Mouse (Mus musculus): ENCODE data around the gene Krt26. TPM values are rescaled to one million over a fixed set of nuclear protein-coding genes. Genes with fewer than 3 reads are reported as not detected.
A peak's percentile ranks its signal among the peaks of the same experiment; 100 is the strongest.

Krt26 gene
- total RNA-seq (2021): not detected

- no peak for DNase-seq (ENCODE audit: low spot score)
- intact Hi-C loops (cut with DNase I): no loop called here
These were observed at the start of gene Krt26 for GRCm38 (mm10) chr11:99337866-99338265. Gene Krt26 (minus strand): TSS chr11:99337966.

DNA sequence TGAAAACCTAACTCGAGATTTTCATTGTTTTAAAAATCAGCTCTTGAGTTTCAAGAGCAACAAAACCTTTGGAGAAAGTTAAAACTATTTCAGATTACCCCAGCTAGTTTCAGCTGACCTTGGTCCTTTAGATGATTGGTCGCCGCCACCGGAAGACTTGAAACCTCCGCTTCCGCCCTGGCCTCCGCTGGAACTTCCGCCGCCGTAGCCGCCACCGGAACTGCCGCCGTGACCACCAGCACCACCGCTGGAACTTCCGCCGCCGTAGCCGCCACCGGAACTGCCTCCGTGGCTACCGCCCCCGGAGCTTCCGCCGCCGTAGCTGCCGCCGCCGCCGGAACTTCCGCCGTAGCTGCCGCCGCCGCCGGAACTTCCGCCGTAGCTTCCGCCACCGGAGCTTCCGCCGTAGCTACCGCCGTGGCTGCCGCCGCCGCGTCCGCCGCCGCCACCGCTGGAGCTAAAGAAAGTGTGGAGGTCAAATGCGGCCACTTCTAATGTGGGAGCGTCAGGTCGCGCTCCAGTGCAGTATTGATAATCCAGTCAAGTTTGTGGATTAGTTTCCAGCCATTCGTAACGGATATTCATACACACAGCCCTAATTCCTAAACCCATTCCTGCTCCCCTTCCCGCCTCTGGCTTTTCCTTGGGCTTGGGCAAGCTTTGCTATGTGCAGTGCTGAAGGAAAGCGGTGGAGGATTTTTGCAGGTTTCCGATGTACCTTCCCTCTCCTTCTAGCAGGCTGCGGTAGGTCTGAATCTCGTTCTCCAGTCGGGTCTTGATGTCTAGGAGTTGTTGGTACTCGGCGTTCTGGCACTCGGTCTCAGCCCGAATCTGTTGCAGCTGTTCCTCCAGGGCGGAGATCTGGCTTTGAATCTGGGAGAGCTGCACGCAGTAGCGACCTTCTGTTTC lies 48.3 kb upstream of the Krt26 start:
- intact Hi-C loops (cut with DNase I): no loop called here
- peak; percentile 85 for DNase-seq (ENCODE audit: low spot score)

DNA sequence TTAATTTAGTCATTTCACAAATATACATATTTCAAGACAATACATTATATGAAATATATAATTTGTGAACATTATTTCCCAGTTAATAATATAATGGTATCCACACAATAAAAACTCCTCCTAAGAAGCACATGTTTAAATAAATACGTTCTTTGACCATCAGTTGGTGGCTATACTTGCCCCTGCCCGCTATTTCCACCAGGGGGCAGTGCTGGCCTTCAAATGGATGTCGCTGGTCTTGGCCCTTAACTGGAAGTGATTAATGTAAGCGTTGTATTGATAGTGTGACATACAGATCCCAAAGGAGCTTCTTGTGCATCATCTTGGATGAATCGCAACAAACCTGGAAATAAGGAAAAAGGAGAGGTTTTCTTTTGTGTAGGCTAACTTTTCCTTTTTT lies 41.8 kb upstream of the Krt26 start:
- peak; percentile 14 for DNase-seq (ENCODE audit: low spot score)
- intact Hi-C loops (cut with DNase I): loop anchor here (1.0 to 2.0 kb wide), 2 partner anchors 84 to 195 kb away; no protein-coding TSS in a partner anchor

DNA sequence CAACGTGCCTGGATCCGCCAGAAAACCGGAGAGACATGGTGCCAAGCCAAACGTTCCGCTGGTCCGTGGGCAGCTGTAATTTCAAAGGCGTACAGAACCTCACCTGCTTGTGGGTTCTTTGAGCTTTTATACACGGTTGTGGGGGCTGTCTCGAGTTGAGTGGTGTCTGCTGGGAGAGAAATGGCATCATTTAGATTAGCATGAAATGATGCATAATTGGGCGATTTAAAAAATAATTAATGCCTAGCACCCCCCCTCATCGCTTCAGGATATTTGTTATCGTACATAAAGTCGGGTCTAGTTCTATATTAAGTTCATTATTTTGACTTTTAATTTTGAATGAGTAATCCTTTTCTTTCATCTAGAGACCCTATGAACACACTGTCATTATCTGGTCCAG lies 37.0 kb upstream of the Krt26 start, which contains the start of gene Krt28:
Krt28 (minus strand) TSS at position 101 of the 400 bp plus-strand sequence.
- DNase-seq (ENCODE audit: low spot score): no peak
- intact Hi-C loops (cut with DNase I): no loop called here

- intact Hi-C loops (cut with DNase I): no loop called here
- no peak for DNase-seq (ENCODE audit: low spot score)
These were observed 32.2 kb upstream of the Krt26 start for GRCm38 (mm10) chr11:99369853-99370451.

DNA sequence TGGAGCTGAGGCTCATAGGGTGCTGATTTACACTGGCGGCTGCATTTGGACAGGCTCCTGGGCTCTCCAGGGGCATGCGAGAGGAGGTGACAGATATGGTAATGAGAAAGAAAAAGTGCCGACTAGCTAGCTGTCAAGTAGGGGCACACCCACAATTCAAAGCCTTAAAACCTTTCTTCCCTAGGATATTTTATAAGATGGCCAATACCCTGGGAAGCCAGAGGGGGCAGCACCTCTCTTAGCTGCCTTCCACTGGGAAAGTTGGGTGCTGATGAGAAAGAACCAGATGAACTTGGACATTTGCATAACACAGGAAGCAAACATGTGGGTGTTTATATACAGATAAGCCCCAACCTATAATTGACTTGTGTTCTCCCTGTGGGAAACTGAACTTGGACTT lies 31.5 kb upstream of the Krt26 start:
- intact Hi-C loops (cut with DNase I): no loop called here
- no peak for DNase-seq (ENCODE audit: low spot score)

GRCm38 (mm10) chr11:99366791-99367190 lies 29.0 kb upstream of the Krt26 start:
- no peak for DNase-seq (ENCODE audit: low spot score)
- intact Hi-C loops (cut with DNase I): no loop called here

GRCm38 (mm10) chr11:99364412-99364811 lies 26.6 kb upstream of the Krt26 start:
- intact Hi-C loops (cut with DNase I): loop anchor here (2.0 kb wide), 1 partner anchor 54 kb away; no protein-coding TSS in a partner anchor
- no peak for DNase-seq (ENCODE audit: low spot score)

GRCm38 (mm10) chr11:99361423-99361822 lies 23.7 kb upstream of the Krt26 start:
- DNase-seq (ENCODE audit: low spot score): no peak
- intact Hi-C loops (cut with DNase I): no loop called here

DNA sequence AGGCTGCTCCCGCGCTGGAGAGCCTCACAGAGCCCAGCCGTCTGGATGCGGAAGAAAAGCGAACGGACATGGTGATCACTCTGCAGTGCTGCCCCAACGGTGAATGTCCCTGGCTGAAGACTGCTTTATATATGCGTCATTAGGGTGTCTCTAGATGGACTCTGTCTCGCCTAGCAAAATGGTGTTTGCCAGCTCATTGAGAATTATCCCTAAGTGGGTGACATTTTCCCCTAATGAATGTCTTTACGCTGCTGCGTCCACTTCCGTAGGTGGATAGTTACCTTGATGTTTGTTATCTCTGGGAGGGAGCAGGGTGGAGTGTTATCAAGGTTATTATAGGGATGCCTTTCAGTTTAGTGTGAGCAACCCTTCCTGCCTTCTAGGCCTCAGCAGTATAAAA lies 13.2 kb upstream of the Krt26 start, which contains the start of gene Krt27:
Krt27 (minus strand) TSS at position 101 of the 400 bp plus-strand sequence.
- intact Hi-C loops (cut with DNase I): no loop called here
- DNase-seq (ENCODE audit: low spot score): no peak

DNA sequence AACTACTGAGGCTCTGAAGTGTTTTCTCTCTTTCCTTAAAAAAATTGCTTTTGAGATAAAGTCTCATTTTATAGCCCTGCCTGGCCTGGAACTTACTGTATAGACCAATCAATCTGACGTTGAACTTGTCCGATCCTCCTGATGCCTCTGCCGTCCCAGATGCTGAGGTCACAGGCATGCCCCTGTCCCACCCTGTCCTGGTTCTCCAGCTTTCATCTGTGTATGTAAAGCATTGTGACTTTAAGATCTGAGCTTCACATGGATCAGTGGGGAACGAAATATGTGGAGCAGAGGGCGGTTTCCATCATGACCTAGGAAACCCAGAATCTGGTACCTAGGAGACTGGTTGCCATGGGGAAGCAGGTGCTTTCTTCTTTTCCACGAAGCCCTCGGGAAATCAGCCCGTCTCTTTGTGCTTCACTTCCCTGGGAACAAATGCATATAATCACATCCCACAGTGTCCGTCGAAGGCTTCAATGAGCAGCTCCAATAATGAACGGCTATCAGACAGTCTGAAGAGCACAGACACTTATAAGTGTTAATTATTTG lies 1.6 kb upstream of the Krt26 start:
- DNase-seq (ENCODE audit: low spot score): no peak
- intact Hi-C loops (cut with DNase I): no loop called here

- intact Hi-C loops (cut with DNase I): no loop called here
These were observed 4.3 kb downstream of the Krt26 start for GRCm38 (mm10) chr11:99333426-99333825.

DNA sequence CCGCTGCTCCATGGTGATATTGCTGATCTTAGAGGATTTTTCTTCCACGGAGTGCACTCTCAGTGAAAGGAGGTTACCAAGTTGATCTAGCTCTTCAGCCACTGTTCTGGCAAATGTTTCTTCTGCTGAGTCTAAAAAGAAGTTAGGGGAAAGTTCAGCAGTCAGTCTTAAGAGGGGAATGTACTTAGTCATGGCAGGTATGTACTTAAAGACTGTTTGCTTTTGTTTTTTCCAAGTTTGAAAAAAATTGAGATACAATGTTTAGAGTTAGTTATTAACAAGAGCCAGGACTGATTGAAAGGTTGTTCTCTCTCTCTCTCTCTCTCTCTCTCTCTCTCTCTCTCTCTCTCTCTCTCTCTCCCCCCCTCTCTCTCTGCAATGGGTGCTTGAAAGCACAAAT lies 8.1 kb downstream of the Krt26 start:
- no peak for DNase-seq (ENCODE audit: low spot score)
- intact Hi-C loops (cut with DNase I): no loop called here

More at GRCm38 (mm10) chr11:99333426-99333825, 4.3 kb downstream of the Krt26 start:
- DNase-seq (ENCODE audit: low spot score): no peak

- intact Hi-C loops (cut with DNase I): no loop called here
These were observed 14.9 kb downstream of the Krt26 start, which contains the start of gene Krt25 for GRCm38 (mm10) chr11:99322851-99323250. Gene Krt25 (minus strand): TSS chr11:99322951.

DNA sequence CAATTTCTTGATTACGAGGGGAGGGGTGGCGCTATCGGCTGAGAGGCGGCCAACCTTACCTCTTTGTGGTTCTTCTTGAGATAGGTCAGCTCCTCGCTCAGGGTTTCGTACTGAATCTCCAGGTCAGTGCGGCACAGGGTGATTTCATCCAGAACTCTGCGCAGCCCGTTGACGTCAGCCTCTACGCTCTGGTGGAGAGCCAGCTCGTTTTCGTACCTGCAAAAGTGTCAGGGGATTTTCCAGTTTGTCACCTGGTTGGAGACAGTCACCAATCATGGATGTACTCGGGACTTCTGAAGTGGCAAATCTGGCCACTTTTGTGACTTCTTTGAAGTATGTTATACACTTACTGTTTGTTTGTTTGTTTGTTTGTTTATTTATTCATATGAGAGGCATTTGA lies 16.7 kb downstream of the Krt26 start:
- intact Hi-C loops (cut with DNase I): no loop called here
- no peak for DNase-seq (ENCODE audit: low spot score)

More at GRCm38 (mm10) chr11:99322851-99323250, 14.9 kb downstream of the Krt26 start, which contains the start of gene Krt25:
- DNase-seq (ENCODE audit: low spot score): no peak

DNA sequence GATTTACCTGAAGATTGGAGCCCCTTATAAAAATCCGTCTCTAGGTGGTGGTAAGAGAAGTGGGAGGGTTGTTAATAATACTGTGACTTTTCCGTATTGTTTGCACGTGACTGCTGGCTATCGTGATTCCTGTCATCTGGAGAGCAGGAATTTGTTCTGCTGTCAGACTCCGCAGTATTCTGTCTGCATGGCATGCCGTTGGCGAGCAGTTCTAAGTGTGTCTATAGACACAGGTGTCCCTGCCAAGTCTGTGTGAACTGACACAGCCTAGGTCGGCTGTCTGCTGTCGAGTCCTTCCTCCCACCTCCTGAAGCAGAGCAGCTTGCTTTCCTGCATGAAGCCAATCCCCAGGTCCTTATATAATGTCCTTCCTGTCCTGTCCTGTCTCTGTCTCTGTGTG lies 18.6 kb downstream of the Krt26 start:
- intact Hi-C loops (cut with DNase I): no loop called here
- no peak for DNase-seq (ENCODE audit: low spot score)

DNA sequence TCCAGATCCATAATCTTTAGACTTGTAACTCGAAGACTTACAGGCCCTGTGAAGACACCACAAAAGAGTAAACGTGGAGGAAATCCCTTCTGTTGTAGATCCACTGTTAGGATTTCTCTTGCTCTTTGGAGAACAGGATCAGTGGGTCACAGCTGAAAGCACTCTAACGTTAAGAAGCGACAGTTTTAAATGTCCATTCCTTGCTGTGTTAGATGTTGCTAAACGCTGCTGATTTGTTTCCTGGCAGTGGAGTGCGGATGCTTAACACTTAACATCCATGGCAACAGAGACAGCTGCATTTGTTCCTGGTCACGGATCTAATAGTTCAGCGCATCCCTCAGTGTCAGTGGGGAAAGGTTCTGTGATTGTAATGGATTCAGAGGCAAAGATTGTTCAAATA lies 21.2 kb downstream of the Krt26 start:
- DNase-seq (ENCODE audit: low spot score): no peak
- intact Hi-C loops (cut with DNase I): no loop called here

DNA sequence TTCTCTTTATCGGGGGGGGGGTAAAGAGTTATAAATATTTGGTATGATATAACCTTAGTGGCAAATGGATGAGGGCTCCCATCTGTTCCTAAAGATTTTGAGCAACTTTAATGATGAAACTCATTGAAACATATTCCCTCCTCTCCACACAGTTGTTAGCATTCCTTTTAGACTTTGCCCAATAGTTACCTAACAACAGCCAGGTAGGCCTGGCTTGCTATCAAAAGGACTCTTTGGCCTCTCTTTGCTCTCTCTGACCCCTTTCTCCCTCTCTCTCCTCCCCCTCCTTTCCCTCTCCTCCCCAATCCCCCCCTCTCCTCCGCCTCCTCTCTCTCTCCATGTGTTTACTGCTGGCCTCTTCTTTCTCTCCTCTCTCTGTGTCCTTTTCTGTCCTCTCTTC lies 23.2 kb downstream of the Krt26 start:
- DNase-seq (ENCODE audit: low spot score): no peak
- intact Hi-C loops (cut with DNase I): no loop called here

GRCm38 (mm10) chr11:99310882-99311281 lies 26.9 kb downstream of the Krt26 start:
- no peak for DNase-seq (ENCODE audit: low spot score)
- intact Hi-C loops (cut with DNase I): loop anchor here (2.0 kb wide), 1 partner anchor 54 kb away; no protein-coding TSS in a partner anchor

- intact Hi-C loops (cut with DNase I): loop anchor here (1.0 kb wide), 1 partner anchor 118 kb away; no protein-coding TSS in a partner anchor
These were observed 30.2 kb downstream of the Krt26 start for GRCm38 (mm10) chr11:99307579-99307978.

More at GRCm38 (mm10) chr11:99307579-99307978, 30.2 kb downstream of the Krt26 start:
- no peak for DNase-seq (ENCODE audit: low spot score)
